Mouse (Mus musculus) ES-E14 (cell line): ENCODE measurements around the gene Foxa2. TPM values are rescaled to one million over a fixed set of nuclear protein-coding genes. Genes with fewer than 3 reads are reported as not detected.

Experiments
- DNase-seq: peaks from one replicate; pipeline ENCODE4 v3.0.0-alpha.2; 2013; ENCODE audit warnings: low read depth, low spot score
- H3K27ac ChIP-seq: 2 replicates; pipeline ENCODE4 v1.5.1; 2012; ENCODE audit warnings: low read depth, mild to moderate bottlenecking, low read length, moderate library complexity, mixed read lengths; ENCODE audit not compliant: poor library complexity, insufficient read depth, severe bottlenecking
- H3K36me3 ChIP-seq: 2 replicates; pipeline ENCODE4 v1.6.1; 2012; ENCODE audit warnings: mild to moderate bottlenecking, low read length, moderate library complexity, mixed read lengths; ENCODE audit not compliant: control insufficient read depth, poor library complexity, insufficient read depth, severe bottlenecking
- H3K4me1 ChIP-seq, 2 experiments: fragments of 150-350 bp in 1 of 2; sonication (generic) in 1 of 2; 2 replicates each; pipeline ENCODE4 v1.6.1; 2012; ENCODE audit warnings: low read length in 2 of 2, mild to moderate bottlenecking in 1 of 2, mixed read lengths in 1 of 2; ENCODE audit not compliant: control insufficient read depth in 2 of 2, insufficient read depth in 2 of 2, poor library complexity in 1 of 2
- H3K4me3 ChIP-seq, 2 experiments: fragments of 150-350 bp in 1 of 2; sonication (generic) in 1 of 2; 2 replicates each; pipeline ENCODE4 v1.5.1; 2012; ENCODE audit warnings: low read length in 2 of 2, low read depth in 1 of 2, mild to moderate bottlenecking in 1 of 2, mixed read lengths in 1 of 2; ENCODE audit not compliant: insufficient read depth in 1 of 2, poor library complexity in 1 of 2, severe bottlenecking in 1 of 2
- H3K9ac ChIP-seq: 2 replicates; pipeline ENCODE4 v1.6.1; 2012; ENCODE audit warnings: low read depth, mild to moderate bottlenecking, low read length, mixed read lengths; ENCODE audit not compliant: poor library complexity, insufficient read depth, severe bottlenecking
- H3K9me3 ChIP-seq: fragments of 150-350 bp; sonication (generic); 2 replicates; pipeline ENCODE4 v1.6.1; 2012; ENCODE audit warnings: low read depth, mild to moderate bottlenecking, low read length; ENCODE audit not compliant: control insufficient read depth, insufficient read depth
- CHD2 ChIP-seq: IDR thresholded peaks from 2 replicates; pipeline ENCODE4 v1.6.1; 2014; ENCODE audit warnings: mild to moderate bottlenecking, low read depth, low read length, inconsistent platforms
- HCFC1 ChIP-seq: IDR thresholded peaks from 2 replicates; pipeline ENCODE4 v1.6.1; 2012; ENCODE audit warnings: low read length, inconsistent platforms, borderline replicate concordance; ENCODE audit not compliant: insufficient read depth
- MAFK ChIP-seq: IDR thresholded peaks from 2 replicates; pipeline ENCODE4 v1.6.1; 2014; ENCODE audit warnings: mild to moderate bottlenecking, low read depth, low read length, inconsistent platforms; ENCODE audit not compliant: insufficient read depth
- ZC3H11A ChIP-seq: IDR thresholded peaks from 2 replicates; pipeline ENCODE4 v1.6.1; 2012; ENCODE audit warnings: low read depth, mild to moderate bottlenecking, inconsistent platforms, low read length, borderline replicate concordance
- ZNF384 ChIP-seq: IDR thresholded peaks from 2 replicates; pipeline ENCODE4 v1.6.1; 2012; ENCODE audit warnings: low read depth, low read length, inconsistent platforms
- in situ Hi-C, 2 experiments: fragments of 600-800 bp; cut with MboI; formaldehyde crosslinking; loops; one replicate each; pipeline ENCODE4 v1.15.1; 2025; ENCODE audit warnings: low sequenced_read_pairs in 2 of 2, inconsistent platforms in 1 of 2; ENCODE audit not compliant: unreplicated experiment in 2 of 2
- total RNA-seq: library from RNA; depleted of rRNA; stranded (reverse); fragments of 300-350 nt; gene quantifications from 2 replicates; pipeline ENCODE4 v1.2.3, GENCODE M21; 2012

Foxa2 gene
- total RNA-seq, 1 experiment = 1.5 TPM

GRCm38 (mm10) chr2:148043976-148044876 is 2.5 kb downstream of the Foxa2 start:
- TF ChIP-seq MAFK (no peak), HCFC1 (no peak), CHD2 (no peak), ZNF384 (no peak), ZC3H11A (no peak)
- Histone ChIP-seq H3K9ac (no peak overlapping the region), H3K27ac (no peak overlapping the region), H3K36me3 (no peaks in the 10 kb centered on the region), H3K4me3 (peak overlapping the region; percentile 13 to 26; a peak in 2 of 4 replicates), H3K9me3 (no peaks in the 10 kb centered on the region), H3K4me1 (peaks cover 0 to 10% of the 10 kb centered on the region in 2 experiments; a peak in 2 of 4 replicates)
- in situ Hi-C loops = loop anchor here (5.0 to 25.0 kb wide), 5 partner anchors 239 to 1832 kb away; partner anchors contain the start of genes Insm1 (in 1 of the 2) and Nkx2-4 (in 1 of the 2)
- no peak for DNase-seq

GRCm38 (mm10) chr2:148043271-148043975 is 3.3 kb downstream of the Foxa2 start:
- Histone ChIP-seq H3K4me1 (peaks cover 0 to 10% of the 10 kb centered on the region in 2 experiments; a peak in 3 of 4 replicates), H3K9ac (no peak overlapping the region), H3K9me3 (no peaks in the 10 kb centered on the region), H3K4me3 (no peak overlapping the region; a peak in 1 of 4 replicates), H3K36me3 (no peaks in the 10 kb centered on the region), H3K27ac (no peak overlapping the region)
- TF ChIP-seq HCFC1 (no peak), ZNF384 (no peak), ZC3H11A (no peak), CHD2 (no peak), MAFK (no peak)
- no peak for DNase-seq
- in situ Hi-C loops = loop anchor here (5.0 to 25.0 kb wide), 5 partner anchors 239 to 1831 kb away; partner anchors contain the start of genes Insm1 (in 1 of the 2) and Nkx2-4 (in 1 of the 2)

- no peak overlapping the region for H3K27ac ChIP-seq
- in situ Hi-C loops = loop anchor here (5.0 to 25.0 kb wide), 5 partner anchors 237 to 1830 kb away; partner anchors contain the start of genes Insm1 (in 1 of the 2) and Nkx2-4 (in 1 of the 2)
- H3K36me3 ChIP-seq = no peaks in the 10 kb centered on the region
- no peak overlapping the region for H3K9ac ChIP-seq
- DNase-seq = no peak
- H3K9me3 ChIP-seq = no peaks in the 10 kb centered on the region
- peaks cover 0 to 10% of the 10 kb centered on the region in 2 experiments; a peak in 3 of 4 replicates for H3K4me1 ChIP-seq
- no peak overlapping the region for H3K4me3 ChIP-seq
- no peak for TF ChIP-seq CHD2
- no peak for TF ChIP-seq ZNF384
- no peak for TF ChIP-seq HCFC1
- TF ChIP-seq MAFK = no peak
- TF ChIP-seq ZC3H11A = no peak
These were observed 4.6 kb downstream of the Foxa2 start for GRCm38 (mm10) chr2:148042126-148042640.

- Histone ChIP-seq H3K36me3 (no peaks in the 10 kb centered on the region), H3K9me3 (no peaks in the 10 kb centered on the region), H3K9ac (no peak overlapping the region), H3K27ac (no peak overlapping the region), H3K4me1 (peaks cover 0 to 8% of the 10 kb centered on the region in 2 experiments; a peak in 3 of 4 replicates), H3K4me3 (no peak overlapping the region)
- no peak for DNase-seq
- in situ Hi-C loops = loop anchor here (5.0 to 25.0 kb wide), 5 partner anchors 237 to 1829 kb away; partner anchors contain the start of genes Insm1 (in 1 of the 2) and Nkx2-4 (in 1 of the 2)
- TF ChIP-seq ZNF384 (no peak), MAFK (no peak), ZC3H11A (no peak), HCFC1 (no peak), CHD2 (no peak)
These were observed 5.4 kb downstream of the Foxa2 start for GRCm38 (mm10) chr2:148041381-148041780.
